Mouse (Mus musculus) liver, adult 2 months (tissue): Measurements from ENCODE around the gene Myef2. TPM values are rescaled to one million over a fixed set of nuclear protein-coding genes. Genes with fewer than 3 reads are reported as not detected.
"Not testable (repeated sequence)": the region's sequence is repeated elsewhere in the genome, so short reads cannot be mapped to it uniquely, and the experiment has no call there.

ENCODE experiments used
- DNase-seq: peaks from one replicate; pipeline ENCODE4 v3.0.0-alpha.2; 2011; ENCODE audit warnings: low read depth, low spot score; ENCODE audit errors: extremely low read depth
- H3K27ac ChIP-seq: fragments of 200-500 bp; replicated peaks from 2 replicates; pipeline ENCODE4 v1.5.1; 2012; ENCODE audit warnings: low read depth, mild to moderate bottlenecking, control low read depth, inconsistent platforms, low read length; ENCODE audit not compliant: insufficient read depth
- H3K27me3 ChIP-seq: fragments of 200-500 bp; 2 replicates; pipeline ENCODE4 v1.6.1; 2012; ENCODE audit warnings: mild to moderate bottlenecking, moderate library complexity, low read length, inconsistent platforms; ENCODE audit not compliant: control insufficient read depth, insufficient read depth
- H3K36me3 ChIP-seq: fragments of 200-500 bp; 2 replicates; pipeline ENCODE4 v1.6.1; 2012; ENCODE audit warnings: low read length, inconsistent platforms; ENCODE audit not compliant: control insufficient read depth, insufficient read depth
- H3K4me1 ChIP-seq: fragments of 200-500 bp; 2 replicates; pipeline ENCODE4 v1.6.1; 2011; ENCODE audit warnings: low read length; ENCODE audit not compliant: control insufficient read depth, insufficient read depth
- H3K4me3 ChIP-seq: fragments of 200-500 bp; 2 replicates; pipeline ENCODE4 v1.5.1; 2011; ENCODE audit warnings: low read depth, mild to moderate bottlenecking, control low read depth, low read length, moderate library complexity; ENCODE audit not compliant: insufficient read depth
- H3K79me2 ChIP-seq: fragments of 200-500 bp; 2 replicates; pipeline ENCODE4 v1.6.1; 2012; ENCODE audit warnings: inconsistent platforms, mild to moderate bottlenecking, low read length, moderate library complexity; ENCODE audit not compliant: control insufficient read depth, insufficient read depth
- H3K9ac ChIP-seq: fragments of 200-500 bp; 2 replicates; pipeline ENCODE4 v1.6.1; 2012; ENCODE audit warnings: low read depth, mild to moderate bottlenecking, control low read depth, inconsistent platforms, low read length
- CTCF ChIP-seq: fragments of 200-500 bp; IDR thresholded peaks from 2 replicates; pipeline ENCODE4 v1.5.1; 2011; ENCODE audit warnings: low read depth, low read length, control low read depth
- POLR2A ChIP-seq: fragments of 200-500 bp; IDR thresholded peaks from 2 replicates; pipeline ENCODE4 v1.6.1; 2011; ENCODE audit warnings: low read length, control low read depth; ENCODE audit not compliant: insufficient read depth; ENCODE audit errors: extremely low read depth
- WGBS: fragments of 180-500 bp; shearing (Covaris S2); methylation state at CpG from one replicate; pipeline ENCODE4 v1.1.7; 2018; 5-methylcytosine and 5-hydroxymethylcytosine counted together
- polyA plus RNA-seq: library from polyadenylated mRNA; depleted of rRNA; stranded (reverse); fragments of >200 nt; gene quantifications from 2 replicates; pipeline ENCODE4 v1.2.3, GENCODE M21; 2012
- total RNA-seq: library from RNA; depleted of rRNA; stranded (reverse); fragments of >200 nt; gene quantifications from 2 replicates; pipeline ENCODE4 v1.2.3, GENCODE M21; 2014

The Myef2 gene
- total and polyA plus RNA-seq, 2 experiments, result 2.5 to 6.0 TPM

DNA sequence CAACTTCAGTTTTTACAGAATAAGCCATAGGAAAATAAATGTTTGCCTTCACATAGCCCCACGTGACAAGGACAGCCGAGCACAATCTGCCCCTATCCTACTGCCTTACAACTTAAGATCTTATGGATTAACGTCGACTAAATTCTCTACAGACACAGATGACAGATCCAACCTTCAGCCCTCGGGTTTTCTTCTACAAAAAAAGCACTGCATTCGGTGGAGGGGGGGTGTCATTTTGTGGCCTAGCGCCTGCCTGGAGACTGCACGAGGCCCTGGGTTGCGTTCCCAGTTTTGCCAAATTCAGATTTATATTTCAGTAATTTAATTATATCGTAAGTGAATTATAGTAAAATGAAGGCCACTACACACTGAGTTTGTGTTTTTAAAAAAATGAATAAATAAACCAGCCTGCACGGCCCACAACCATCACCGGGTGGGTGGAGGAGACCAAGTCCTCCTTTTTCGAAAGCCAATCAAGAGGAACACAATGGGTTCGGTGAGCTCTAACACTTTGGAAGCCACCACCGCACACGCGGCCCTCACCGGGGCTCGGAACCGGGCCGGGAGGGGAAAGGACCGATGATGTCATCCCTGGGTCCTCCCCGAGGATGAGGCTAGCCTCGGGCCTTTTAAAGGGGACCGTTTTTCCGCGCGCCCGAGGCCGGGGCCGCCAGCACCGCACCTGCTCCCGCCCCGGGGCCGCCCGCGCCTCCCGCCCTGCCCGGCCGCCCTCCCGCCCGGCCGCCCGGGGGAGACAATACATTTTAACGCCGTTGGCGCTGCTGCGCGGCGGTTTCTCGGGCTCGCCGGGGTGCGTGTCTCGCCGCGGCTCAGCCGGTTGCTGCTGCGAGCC is 611 bp downstream of the Myef2 start:
- DNase-seq, result peak; percentile 52
- no peak for TF ChIP-seq CTCF
- TF ChIP-seq POLR2A, result no peak
- peak overlapping the region; percentile 79 for H3K9ac ChIP-seq
- peaks cover 11% of the 10 kb centered on the region; the same call in 1 of the 2 replicates for H3K79me2 ChIP-seq
- H3K27me3 ChIP-seq, result no peaks in the 10 kb centered on the region
- H3K36me3 ChIP-seq, result no peaks in the 10 kb centered on the region
- H3K4me3 ChIP-seq, result peak overlapping the region; percentile 65
- peaks cover 6% of the 10 kb centered on the region; the same call in 1 of the 2 replicates for H3K4me1 ChIP-seq
- WGBS, result 3% methylated on average over 58 of the region's 59 CpGs
- H3K27ac ChIP-seq, result no peak overlapping the region; the same call in 1 of the 2 replicates

DNA sequence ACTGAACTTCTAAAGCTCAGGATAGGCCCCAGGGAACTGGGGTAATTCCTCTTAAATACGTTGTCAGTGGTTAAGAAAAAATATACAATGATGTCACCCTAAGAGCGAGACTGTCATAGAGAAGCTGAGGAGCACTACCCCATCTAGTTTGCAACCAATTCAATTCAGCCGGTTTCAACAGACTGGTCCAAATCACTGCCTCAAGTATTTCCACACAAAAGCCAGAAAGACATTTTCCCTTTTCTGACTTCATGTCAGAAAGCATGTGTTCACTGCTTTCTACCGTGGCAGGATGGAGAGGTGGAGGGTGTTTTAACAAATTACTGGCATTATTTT is 1.2 kb downstream of the Myef2 start:
- Histone ChIP-seq H3K9ac (no peak overlapping the region), H3K4me3 (peak overlapping the region; percentile 65; the same call in 1 of the 2 replicates), H3K27ac (no peak overlapping the region), H3K4me1 (peaks cover 6% of the 10 kb centered on the region; the same call in 1 of the 2 replicates), H3K79me2 (peaks cover 11% of the 10 kb centered on the region; the same call in 1 of the 2 replicates), H3K27me3 (no peaks in the 10 kb centered on the region), H3K36me3 (no peaks in the 10 kb centered on the region)
- WGBS, result 55% methylated on average over 4 of the region's 4 CpGs
- DNase-seq, result no peak
- TF ChIP-seq POLR2A (no peak), CTCF (no peak)

DNA sequence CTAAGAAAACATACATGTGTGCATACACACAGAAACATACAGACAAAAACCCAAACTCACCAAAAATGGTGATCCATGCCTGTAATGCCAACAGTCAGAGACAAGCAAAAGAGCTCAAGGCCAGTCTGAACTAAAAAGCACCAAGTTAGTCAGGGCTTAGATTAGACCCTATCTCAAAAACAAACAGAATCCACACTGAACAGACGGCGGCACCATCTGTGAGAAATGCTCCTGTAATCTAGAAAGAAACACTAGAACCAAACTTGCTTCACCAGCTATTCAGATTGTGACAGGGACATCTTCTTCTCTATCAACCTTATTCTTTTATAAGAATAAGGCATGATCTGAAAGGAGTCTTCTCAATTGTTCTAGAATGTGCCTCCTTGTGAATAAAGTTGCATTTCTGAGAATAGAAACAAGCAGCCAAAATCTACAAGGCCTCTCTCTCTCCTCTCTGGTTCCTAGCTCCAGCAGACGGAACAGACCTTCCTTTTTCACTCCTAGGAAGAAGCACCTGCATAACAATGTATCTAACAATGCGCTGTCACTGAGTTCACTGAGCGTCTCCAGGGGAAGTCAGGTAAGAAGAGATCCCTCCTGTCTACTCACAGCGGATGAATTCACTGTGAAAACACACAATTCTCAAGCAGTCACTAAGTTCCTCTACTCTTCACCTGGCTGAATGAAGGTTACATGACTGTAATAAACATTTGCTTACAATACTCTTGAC is 3.9 kb downstream of the Myef2 start:
- Histone ChIP-seq H3K79me2 (peaks cover 11% of the 10 kb centered on the region; the same call in 1 of the 2 replicates), H3K36me3 (no peaks in the 10 kb centered on the region; the same call in 1 of the 2 replicates), H3K27ac (no peak overlapping the region), H3K9ac (no peak overlapping the region), H3K4me1 (peaks cover 6% of the 10 kb centered on the region; the same call in 1 of the 2 replicates), H3K27me3 (no peaks in the 10 kb centered on the region), H3K4me3 (no peak overlapping the region)
- 93% methylated on average over 6 of the region's 6 CpGs for WGBS
- no peak for TF ChIP-seq CTCF
- no peak for TF ChIP-seq POLR2A
- DNase-seq, result no peak

DNA sequence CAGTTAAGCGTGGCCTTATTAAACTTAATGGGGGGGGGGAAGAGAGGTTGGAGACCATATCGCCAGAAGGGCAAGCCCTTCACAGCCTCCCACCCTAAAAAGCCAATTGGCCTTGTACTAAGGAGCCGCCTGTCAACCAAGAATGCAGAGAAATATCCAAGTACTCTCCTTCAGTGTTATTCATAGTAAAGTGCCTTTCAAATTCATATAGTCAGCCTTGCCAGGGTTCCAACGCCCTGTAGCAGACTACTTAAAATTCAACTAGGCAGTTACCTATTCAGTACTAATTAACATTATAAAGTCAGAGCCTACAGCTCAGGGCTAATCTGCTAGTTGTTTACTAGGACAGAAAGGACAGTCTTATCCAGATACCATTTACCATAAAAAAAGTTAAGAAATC is 16.9 kb downstream of the Myef2 start:
- H3K36me3 ChIP-seq, DNase-seq, H3K4me1 ChIP-seq, H3K27me3 ChIP-seq, H3K4me3 ChIP-seq, H3K79me2 ChIP-seq, H3K9ac ChIP-seq, H3K27ac ChIP-seq: not testable (repeated sequence)
- over 99% methylated on average over 4 of the region's 4 CpGs for WGBS

DNA sequence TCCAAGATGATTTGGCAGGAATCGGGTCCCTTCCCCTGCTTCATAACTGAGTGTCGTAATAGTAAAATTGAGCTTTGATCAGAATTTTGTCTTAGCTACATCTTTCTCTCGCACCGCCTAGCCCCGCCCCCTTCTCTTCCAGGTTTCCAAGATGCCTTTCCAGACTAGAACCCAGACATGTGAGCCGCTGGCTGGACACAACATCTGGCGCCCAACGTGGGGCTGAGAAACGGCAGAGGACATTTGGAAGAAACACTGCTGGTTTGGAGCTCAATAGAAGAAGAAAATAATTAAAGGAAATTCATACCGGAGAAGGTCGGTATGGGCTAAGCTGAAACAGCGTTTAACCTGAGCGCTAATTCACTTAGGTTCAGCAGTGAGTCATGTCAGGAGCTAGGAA is 19.0 kb downstream of the Myef2 start:
- not testable (repeated sequence) for H3K27me3 ChIP-seq, H3K79me2 ChIP-seq, H3K4me1 ChIP-seq, DNase-seq, H3K4me3 ChIP-seq, H3K27ac ChIP-seq, H3K9ac ChIP-seq
- peaks cover 10% of the 10 kb centered on the region; the same call in 1 of the 2 replicates for H3K36me3 ChIP-seq
- 92% methylated on average over 13 of the region's 13 CpGs for WGBS

DNA sequence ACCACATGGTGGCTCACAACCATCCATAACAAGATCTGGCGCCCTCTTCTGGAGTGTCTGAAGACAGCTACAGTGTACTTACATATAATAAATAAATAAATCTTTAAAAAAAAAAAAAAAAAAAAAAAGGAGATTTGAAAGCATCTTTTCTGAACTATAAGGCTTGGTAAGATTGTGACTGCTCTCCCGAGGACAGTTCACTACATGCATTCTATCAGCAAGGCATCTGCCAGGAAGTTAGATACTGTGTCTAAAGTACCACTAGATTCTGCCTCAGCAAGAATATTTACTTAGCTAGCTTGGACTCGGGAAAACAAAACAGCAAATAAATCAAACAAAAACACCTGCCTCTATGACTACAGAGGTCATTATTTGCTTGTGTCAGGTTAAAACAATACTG is 31.3 kb downstream of the Myef2 start:
- not testable (repeated sequence) for DNase-seq, H3K27me3 ChIP-seq, H3K79me2 ChIP-seq, H3K4me1 ChIP-seq, H3K9ac ChIP-seq, H3K4me3 ChIP-seq, H3K27ac ChIP-seq
- peaks cover 14% of the 10 kb centered on the region for H3K36me3 ChIP-seq
- 70% methylated on average over 3 of the region's 3 CpGs for WGBS
